Mouse (Mus musculus) left cerebral cortex, postnatal 4 days (tissue): ENCODE measurements at regions not wholly inside any gene's neighbourhood (a gene's known extent, or its start where the extent isn't known, plus 50 kb on each side); places are given as distances from the start of the nearest gene placed in this dataset.

Experiments used
- DNase-seq: peaks from one replicate; pipeline ENCODE4 v3.0.0-alpha.2; 2022
- intact Hi-C: fragments of 180-260 bp; cut with DNase I; formaldehyde crosslinking; loops from one replicate; pipeline ENCODE4 v1.15.1; 2025

- peak; percentile 98 for DNase-seq
- intact Hi-C loops, result loop anchor here (10.0 kb wide), 1 partner anchor 202 kb away; no protein-coding TSS in a partner anchor
Measured at GRCm38 (mm10) chrX:77432846-77433810, 77.7 kb upstream of the Tbl1x start.

- no peak for DNase-seq
- intact Hi-C loops, result loop anchor here (10.0 kb wide), 1 partner anchor 201 kb away; no protein-coding TSS in a partner anchor
Measured at GRCm38 (mm10) chrX:77433811-77434192, 77.0 kb upstream of the Tbl1x start.

- no peak for DNase-seq
- intact Hi-C loops, result loop anchor here (5.0 kb wide), 1 partner anchor 63 kb away; no protein-coding TSS in a partner anchor
Measured at GRCm38 (mm10) chrX:77443852-77444492, 66.8 kb upstream of the Tbl1x start.

GRCm38 (mm10) chrX:77446755-77447154, 64.1 kb upstream of the Tbl1x start:
- DNase-seq, result no peak
- intact Hi-C loops, result no loop called here

- intact Hi-C loops, result loop anchor here (5.0 kb wide), 1 partner anchor 185 kb away; no protein-coding TSS in a partner anchor
- DNase-seq, result no peak
Measured at GRCm38 (mm10) chrX:77451977-77452675, 58.7 kb upstream of the Tbl1x start.
